Mouse (Mus musculus) myocyte (in vitro differentiated cells): ENCODE measurements at regions not wholly inside any gene's neighbourhood (a gene's known extent, or its start where the extent isn't known, plus 50 kb on each side); places are given as distances from the start of the nearest gene placed in this dataset.

Experiments used
- E2F4 ChIP-seq: IDR thresholded peaks from one replicate; pipeline ENCODE4 v1.6.1; 2011; ENCODE audit warnings: mild to moderate bottlenecking, control low read depth, moderate library complexity; ENCODE audit not compliant: insufficient read depth
- MAX ChIP-seq: IDR thresholded peaks from one replicate; pipeline ENCODE4 v1.6.1; 2011; ENCODE audit warnings: low read depth, mild to moderate bottlenecking, control low read depth
- MYOG ChIP-seq, 3 experiments: IDR thresholded peaks; one replicate each; pipeline ENCODE4 v1.6.1; 2011; ENCODE audit warnings: control low read depth in 2 of 3, low read depth in 2 of 3, mild to moderate bottlenecking in 2 of 3; ENCODE audit not compliant: insufficient read length in 2 of 3, control insufficient read depth in 1 of 3, insufficient read depth in 1 of 3
- POLR2A ChIP-seq: IDR thresholded peaks from one replicate; pipeline ENCODE4 v1.6.1; 2011; ENCODE audit warnings: low read depth, mild to moderate bottlenecking, control low read depth, moderate library complexity; ENCODE audit not compliant: insufficient read length
- POLR2AphosphoS2 ChIP-seq: IDR thresholded peaks from one replicate; pipeline ENCODE4 v1.6.1; 2011; ENCODE audit warnings: low read depth, control low read depth; ENCODE audit not compliant: insufficient read length
- REST ChIP-seq: IDR thresholded peaks from one replicate; pipeline ENCODE4 v1.6.1; 2011; ENCODE audit warnings: mild to moderate bottlenecking, control low read depth, moderate library complexity; ENCODE audit not compliant: insufficient read depth, insufficient read length
- TCF12 ChIP-seq: IDR thresholded peaks from one replicate; pipeline ENCODE4 v1.6.1; 2011; ENCODE audit warnings: mild to moderate bottlenecking, control low read depth; ENCODE audit not compliant: poor library complexity, insufficient read depth, severe bottlenecking
- TCF3 ChIP-seq: IDR thresholded peaks from one replicate; pipeline ENCODE4 v1.6.1; 2011; ENCODE audit warnings: low read depth, control low read depth; ENCODE audit not compliant: insufficient read length
- USF1 ChIP-seq: IDR thresholded peaks from one replicate; pipeline ENCODE4 v1.6.1; 2011; ENCODE audit warnings: low read depth, mild to moderate bottlenecking, control low read depth, moderate library complexity

- no peak for TF ChIP-seq TCF12
- no peak for TF ChIP-seq USF1
- no peak for TF ChIP-seq POLR2A
- TF ChIP-seq E2F4, result no peak
- TF ChIP-seq TCF3, result no peak
- TF ChIP-seq MYOG (IDR thresholded peaks at IDR 0.05; ENCODE audit: control insufficient read depth in 1 of 3, insufficient read depth in 1 of 3, insufficient read length in 2 of 3, low read depth in 2 of 3), result no peak
- no peak for TF ChIP-seq MAX
- TF ChIP-seq POLR2AphosphoS2, result no peak
- no peak for TF ChIP-seq REST
These were observed 1070.4 kb downstream of the Pcdh9 start for GRCm38 (mm10) chr14:92820061-92820460.
